8 mouse cellular contexts compared by ENCODE assay signal in the genomic region with DNA sequence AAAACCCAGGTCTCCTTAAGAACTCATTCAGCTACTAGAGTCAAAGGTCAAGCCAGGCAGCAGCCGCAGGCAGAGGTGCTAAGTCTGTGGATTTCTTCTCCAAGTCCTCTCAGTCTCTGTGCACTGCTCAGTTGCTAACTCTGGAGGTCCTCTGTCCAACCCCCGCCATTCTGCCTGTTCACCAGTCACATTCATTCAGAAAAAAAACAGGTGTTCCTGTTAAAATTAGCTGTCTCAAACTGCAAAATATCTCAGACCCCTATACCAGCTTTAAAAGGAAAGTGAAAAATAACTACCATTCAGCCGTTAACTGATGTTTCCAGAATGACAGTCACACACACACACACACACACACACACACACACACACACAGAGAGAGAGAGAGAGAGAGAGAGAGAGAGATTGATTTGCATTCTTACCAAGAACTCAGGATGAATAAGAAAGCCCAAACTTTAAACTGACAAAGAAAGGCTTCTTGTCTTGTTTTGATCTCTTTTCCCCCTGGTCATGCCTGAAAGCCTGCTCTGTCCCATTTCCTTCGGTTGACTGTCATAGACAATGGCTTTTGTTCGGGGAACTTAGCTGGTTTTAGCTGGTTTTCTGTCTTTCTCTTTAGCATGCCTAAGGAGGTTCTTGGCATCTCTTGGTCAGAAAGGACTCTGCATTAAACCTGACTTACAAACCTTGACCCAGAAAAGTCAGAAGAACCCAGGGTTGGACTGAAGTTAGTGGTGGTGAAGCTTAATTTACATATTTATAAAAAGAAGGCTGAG. TPM values are rescaled to one million over a fixed set of nuclear protein-coding genes. Genes with fewer than 3 reads are reported as not detected.
DNase-seq lines count a peak whose midpoint lies in the region; ATAC-seq and TF ChIP-seq lines count a peak whose summit lies in the region.

No protein-coding gene starts in this region.

- no peaks in the 10 kb centered on the region for H3K36me3 ChIP-seq in lung, postnatal 0 days (ENCODE audit: insufficient read depth, low read length)
- H3K36me3 ChIP-seq in embryonic facial prominence, embryonic 10.5 days (replicated peaks), result peaks cover 46% of the 10 kb centered on the region
- H3K36me3 ChIP-seq in intestine, postnatal 0 days (ENCODE audit: control insufficient read depth, insufficient read depth), result peaks cover 8% of the 10 kb centered on the region; the same call in 1 of the 2 replicates
- 0 out of 2 replicates have a peak, but pooled peaks cover 6% of the 10 kb centered on the region for H3K36me3 ChIP-seq in neural tube, embryonic 14.5 days (ENCODE audit: control insufficient read depth, insufficient read depth, low read length)

- H3K4me2 ChIP-seq in lung, postnatal 0 days (replicated peaks; ENCODE audit: low read depth, low read length), result peak overlapping the region; percentile 94
- H3K4me2 ChIP-seq in intestine, postnatal 0 days (replicated peaks; ENCODE audit: low read depth), result peak overlapping the region; percentile 25
- H3K4me2 ChIP-seq in neural tube, embryonic 14.5 days (ENCODE audit: low read depth, low read length), result peak overlapping the region; percentile 29; the same call in 1 of the 2 replicates

- H3K9me3 ChIP-seq in lung, postnatal 0 days (ENCODE audit: low read length), result no peaks in the 10 kb centered on the region
- H3K9me3 ChIP-seq in embryonic facial prominence, embryonic 10.5 days, result no peaks in the 10 kb centered on the region
- no peaks in the 10 kb centered on the region for H3K9me3 ChIP-seq in intestine, postnatal 0 days (ENCODE audit: control insufficient read depth)
- no peaks in the 10 kb centered on the region for H3K9me3 ChIP-seq in neural tube, embryonic 14.5 days (ENCODE audit: control insufficient read depth, low read length)

- H3K9ac ChIP-seq in lung, postnatal 0 days (replicated peaks; ENCODE audit: low read depth), result no peak overlapping the region
- H3K9ac ChIP-seq in intestine, postnatal 0 days (ENCODE audit: low read depth, low read length), result no peak overlapping the region
- no peak overlapping the region; the same call in 1 of the 2 replicates for H3K9ac ChIP-seq in neural tube, embryonic 14.5 days (replicated peaks; ENCODE audit: low read depth, low read length)

- DNase-seq in lung, postnatal 0 days (ENCODE audit: low spot score), result peak; percentile 43
- DNase-seq in lung, postnatal 14 days, result no peak
- peak; percentile 46 for DNase-seq in embryonic facial prominence, embryonic 10.5 days (ENCODE audit: low spot score)
- no peak for DNase-seq in frontal cortex, postnatal 10 days (ENCODE audit: low spot score in 2 of 2)
- no peak for DNase-seq in testis, postnatal 10 days (ENCODE audit: low spot score)
- DNase-seq in left cerebral cortex, adult 11 months (ENCODE audit: low spot score), result no peak

- no peak for TF ChIP-seq CTCF in lung, postnatal 0 days (IDR thresholded peaks at IDR 0.05)
- no peak for TF ChIP-seq CTCF in intestine, postnatal 0 days (IDR thresholded peaks at IDR 0.05; ENCODE audit: low read depth)

- peaks cover 17% of the 10 kb centered on the region for H3K4me1 ChIP-seq in lung, postnatal 0 days (ENCODE audit: insufficient read depth, low read depth, low read length)
- peaks cover 75% of the 10 kb centered on the region for H3K4me1 ChIP-seq in embryonic facial prominence, embryonic 10.5 days
- peaks cover 22% of the 10 kb centered on the region for H3K4me1 ChIP-seq in intestine, postnatal 0 days (replicated peaks; ENCODE audit: control insufficient read depth, insufficient read depth, low read length)
- H3K4me1 ChIP-seq in neural tube, embryonic 14.5 days (ENCODE audit: control insufficient read depth, insufficient read depth, low read length), result peaks cover 34% of the 10 kb centered on the region

- TF ChIP-seq EP300 in lung, postnatal 0 days (IDR thresholded peaks at IDR 0.05), result no peak

- ATAC-seq in lung, postnatal 0 days, result no peak
- no peak for ATAC-seq in intestine, postnatal 0 days
- ATAC-seq in neural tube, embryonic 14.5 days (ENCODE audit: low read depth), result no peak

- 21% methylated on average over 5 of the region's 5 CpGs for WGBS in lung, postnatal 0 days
- 8% methylated on average over 5 of the region's 5 CpGs for WGBS in embryonic facial prominence, embryonic 10.5 days
- 18% methylated on average over 5 of the region's 5 CpGs for WGBS in intestine, postnatal 0 days
- 9% methylated on average over 5 of the region's 5 CpGs for WGBS in neural tube, embryonic 14.5 days

- H3K27ac ChIP-seq in lung, postnatal 0 days (ENCODE audit: low read length), result 0 out of 2 replicates have a peak overlapping the region, but pooled peaks have one; percentile 1
- peak overlapping the region; percentile 52 for H3K27ac ChIP-seq in embryonic facial prominence, embryonic 10.5 days (replicated peaks)
- no peak overlapping the region; the same call in 1 of the 2 replicates for H3K27ac ChIP-seq in intestine, postnatal 0 days (ENCODE audit: low read depth, low read length)
- no peak overlapping the region for H3K27ac ChIP-seq in neural tube, embryonic 14.5 days (ENCODE audit: low read depth, low read length)

- H3K4me3 ChIP-seq in lung, postnatal 0 days (ENCODE audit: low read depth, low read length), result peak overlapping the region; percentile 10; the same call in 1 of the 2 replicates
- peak overlapping the region; percentile 89 for H3K4me3 ChIP-seq in embryonic facial prominence, embryonic 10.5 days
- H3K4me3 ChIP-seq in intestine, postnatal 0 days (ENCODE audit: low read depth, low read length), result no peak overlapping the region
- no peak overlapping the region for H3K4me3 ChIP-seq in neural tube, embryonic 14.5 days (ENCODE audit: low read depth, low read length)

- no peaks in the 10 kb centered on the region for H3K27me3 ChIP-seq in lung, postnatal 0 days (replicated peaks; ENCODE audit: insufficient read depth, low read length)
- no peaks in the 10 kb centered on the region for H3K27me3 ChIP-seq in embryonic facial prominence, embryonic 10.5 days (replicated peaks; ENCODE audit: low read depth, poor library complexity, severe bottlenecking)
- H3K27me3 ChIP-seq in intestine, postnatal 0 days (replicated peaks; ENCODE audit: control insufficient read depth, insufficient read depth, low read length), result no peaks in the 10 kb centered on the region
- no peaks in the 10 kb centered on the region for H3K27me3 ChIP-seq in neural tube, embryonic 14.5 days (ENCODE audit: control insufficient read depth, insufficient read depth, low read length)

RNA-seq across cellular contexts. Expression of a gene that starts 5.2 kb away (rescaled TPM):
- 18.9 and 22.5 TPM in 2 replicates for polyA plus RNA-seq in lung, postnatal 0 days (2015; fragmentation: Nextera tagmentation; extraction: Ambion mirVana)
- polyA plus RNA-seq in embryonic facial prominence, embryonic 10.5 days (2016; fragmentation: Nextera tagmentation; extraction: Ambion mirVana), result 14.2 and 14.6 TPM in 2 replicates
- polyA plus RNA-seq in intestine, postnatal 0 days (2015; fragmentation: Nextera tagmentation; extraction: Ambion mirVana), result 11.8 and 12.0 TPM in 2 replicates
- 9.4 and 12.7 TPM in 2 replicates for polyA plus RNA-seq in neural tube, embryonic 14.5 days (2014; fragmentation: Nextera tagmentation; extraction: Ambion mirVana)

RNA-seq across cellular contexts. Expression of a gene that starts 5.4 kb away (rescaled TPM):
- 97.9 and 104 TPM in 2 replicates for polyA plus RNA-seq in lung, postnatal 0 days (2015; fragmentation: Nextera tagmentation; extraction: Ambion mirVana)
- polyA plus RNA-seq in embryonic facial prominence, embryonic 10.5 days (2016; fragmentation: Nextera tagmentation; extraction: Ambion mirVana), result 90.6 and 99.6 TPM in 2 replicates
- 53.6 and 55.0 TPM in 2 replicates for polyA plus RNA-seq in intestine, postnatal 0 days (2015; fragmentation: Nextera tagmentation; extraction: Ambion mirVana)
- polyA plus RNA-seq in neural tube, embryonic 14.5 days (2014; fragmentation: Nextera tagmentation; extraction: Ambion mirVana), result 51.4 and 55.6 TPM in 2 replicates

Comparison
In these comparisons a context has a peak if more than half of its experiments do, and no peak if none do; other contexts are left out.
1. DNase-seq: peak in lung, postnatal 0 days (single experiment) and embryonic facial prominence, embryonic 10.5 days (single experiment); none in lung, postnatal 14 days (single experiment), frontal cortex, postnatal 10 days (0 of 2), testis, postnatal 10 days (single experiment) and left cerebral cortex, adult 11 months (single experiment).
2. H3K27ac ChIP-seq: peak in lung, postnatal 0 days (single experiment) and embryonic facial prominence, embryonic 10.5 days (single experiment); none in intestine, postnatal 0 days (single experiment) and neural tube, embryonic 14.5 days (single experiment).
3. H3K4me2 ChIP-seq: peak in every context shown above with its lines; median percentile 94 in lung, postnatal 0 days; 29 in neural tube, embryonic 14.5 days; 25 in intestine, postnatal 0 days.
4. H3K4me3 ChIP-seq: peak in lung, postnatal 0 days (single experiment) and embryonic facial prominence, embryonic 10.5 days (single experiment); none in intestine, postnatal 0 days (single experiment) and neural tube, embryonic 14.5 days (single experiment).